Mouse (Mus musculus) CD8-positive naive resting alpha-beta T cell, adult 57 days (primary cell): ENCODE results near the gene Rpn2. TPM values are rescaled to one million over a fixed set of nuclear protein-coding genes. Genes with fewer than 3 reads are reported as not detected.

Experiments used
- total RNA-seq: library from RNA; stranded (reverse); gene quantifications from one replicate; pipeline ENCODE4 v1.2.4, GENCODE M21; 2023

Rpn2 gene
- total RNA-seq = 130 TPM

GRCm38 (mm10) chr2:157278717-157279415 is at the start of gene Rpn2:
Gene Rpn2, plus strand, starts transcription at chr2:157279017.

DNA sequence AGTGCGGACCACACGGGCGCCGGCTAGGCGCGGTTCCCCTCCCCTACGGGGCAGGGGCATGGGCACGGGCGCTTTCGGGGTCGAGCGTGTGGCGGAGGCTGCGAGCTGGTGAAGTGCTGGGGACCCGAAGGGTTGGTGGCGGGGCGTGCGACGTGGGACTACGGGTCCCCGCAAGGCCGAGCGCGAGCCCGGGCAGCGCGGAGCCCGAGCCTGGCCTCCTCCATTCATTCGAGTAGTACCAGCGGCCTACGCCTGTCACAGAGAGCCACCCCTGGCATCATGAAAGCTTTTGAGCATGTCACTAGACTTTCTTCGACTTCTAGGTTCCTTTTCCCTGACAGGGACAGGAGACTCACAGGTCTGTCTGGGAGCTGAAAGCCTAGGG is 591 bp downstream of the Rpn2 start, which contains the start of gene Mroh8:
Mroh8 (minus strand) TSS at position 134 of the 385 bp plus-strand sequence.

DNA sequence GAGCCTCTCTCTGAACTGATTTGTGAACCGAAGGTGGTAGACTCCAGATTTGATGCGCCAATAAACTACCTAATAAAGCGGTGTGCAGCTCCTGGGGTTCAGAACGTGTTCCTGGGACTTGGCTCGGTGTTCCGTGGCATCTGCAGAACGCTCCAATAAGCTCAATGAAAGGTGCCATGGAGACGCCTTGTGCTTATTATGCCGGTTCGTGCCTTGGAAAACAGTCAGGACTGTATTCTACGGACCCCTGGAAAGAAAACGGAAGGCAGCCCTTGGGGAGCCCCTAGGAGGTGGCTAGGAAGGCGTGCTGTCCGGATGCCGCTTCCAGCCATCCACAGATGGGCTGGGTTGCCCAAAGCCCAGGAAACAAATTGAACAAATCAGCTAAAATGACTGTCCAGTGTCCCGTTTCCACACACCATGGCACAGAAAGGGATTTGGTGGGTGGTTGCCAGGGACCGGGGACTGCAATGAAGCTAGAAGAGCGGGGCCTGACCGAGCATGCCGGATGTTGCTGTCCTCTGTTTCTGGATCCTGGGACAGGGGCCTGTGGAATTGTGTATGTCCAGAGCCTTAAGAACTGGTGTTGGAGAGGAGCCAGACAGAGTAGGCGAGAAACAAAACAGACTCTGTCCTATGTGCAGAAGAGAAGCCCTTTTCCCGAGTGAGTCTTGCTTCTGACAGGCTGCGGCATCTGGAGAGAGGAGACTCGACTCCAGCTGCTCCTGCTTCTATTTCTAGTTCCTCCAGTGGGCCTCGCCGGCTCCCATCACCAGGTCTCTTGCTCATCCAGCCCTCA is 68.7 kb downstream of the Rpn2 start, which contains the start of gene Ghrh:
Ghrh (minus strand) TSS at position 146 of the 799 bp plus-strand sequence.

DNA sequence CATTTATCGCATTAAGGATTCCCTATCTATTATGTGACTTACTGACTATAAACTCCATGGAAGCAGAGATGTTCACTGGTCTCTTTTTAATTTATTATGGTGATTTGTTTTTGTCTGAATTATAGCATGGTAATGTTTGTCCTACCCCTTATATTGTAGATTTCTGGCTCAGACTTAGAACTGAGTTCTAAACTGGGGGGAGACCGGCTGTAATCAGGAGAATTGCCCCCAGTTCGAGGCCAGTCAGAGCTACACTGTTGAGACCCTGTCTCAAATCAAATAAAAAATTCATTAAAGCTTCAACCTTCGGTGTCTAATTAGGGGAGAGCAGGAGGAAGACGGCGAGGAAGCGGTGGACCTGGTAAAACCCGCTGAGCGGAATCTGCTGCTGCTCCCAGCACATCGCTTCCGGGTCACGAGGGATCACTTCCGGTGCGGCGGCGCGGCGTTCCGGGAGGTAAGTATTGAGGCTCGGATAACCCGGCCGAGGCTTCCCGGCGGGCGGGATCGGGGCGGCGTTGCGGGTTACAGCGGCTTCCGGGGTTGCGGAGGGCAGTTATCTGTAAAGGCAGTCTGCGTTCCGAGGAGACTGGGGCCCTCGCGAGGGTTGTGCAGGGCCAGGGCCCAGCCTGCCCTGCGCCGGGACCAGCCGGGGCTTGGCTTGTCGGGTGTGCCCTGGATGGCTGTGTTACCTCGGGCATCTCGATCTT is 88.5 kb downstream of the Rpn2 start, which contains the start of gene Manbal:
Manbal (plus strand) TSS at position 411 of the 710 bp plus-strand sequence.

Other genes starting within 250 kb of the Rpn2 start
- gene Soga1, start 199.8 kb upstream of the Rpn2 start, total RNA-seq = 0.46 TPM
- gene Tldc2, start 192.0 kb upstream of the Rpn2 start, total RNA-seq = not detected
- 271 TPM for gene Samhd1, start 143.8 kb upstream of the Rpn2 start, total RNA-seq
- 31.5 TPM for gene Rbl1, start 74.5 kb upstream of the Rpn2 start, total RNA-seq
- 0.83 TPM for gene Mroh8, start 532 bp downstream of the Rpn2 start, total RNA-seq
- not detected for gene Ghrh, start 68.5 kb downstream of the Rpn2 start, total RNA-seq
- gene Manbal, start 88.6 kb downstream of the Rpn2 start, total RNA-seq = 30.8 TPM
- 0.70 TPM for gene Src, start 139.4 kb downstream of the Rpn2 start, total RNA-seq